Mouse (Mus musculus) intestine, embryonic 14.5 days (tissue): ENCODE measurements at regions not wholly inside any gene's neighbourhood (a gene's known extent, or its start where the extent isn't known, plus 50 kb on each side); places are given as distances from the start of the nearest gene placed in this dataset.

Source experiments
- ATAC-seq: fragments of 200-750 bp; cut with Nextera tagmentation; replicated peaks from 2 replicates; pipeline ENCODE4 v1.8.0; 2017; ENCODE audit warnings: low read depth, moderate number of reproducible peaks, moderate TSS enrichment, moderate library complexity; ENCODE audit not compliant: low FRiP score, low TSS enrichment
- DNase-seq: peaks from one replicate; pipeline ENCODE4 v3.0.0-alpha.2; 2018; ENCODE audit warnings: low spot score
- H3K27ac ChIP-seq: fragments of 300-500 bp; sonication (generic); 2 replicates; pipeline ENCODE4 v1.5.1; 2014; ENCODE audit warnings: low read depth, mild to moderate bottlenecking, control low read depth
- H3K27me3 ChIP-seq: fragments of 300-500 bp; sonication (generic); replicated peaks from 2 replicates; pipeline ENCODE4 v1.6.1; 2014; ENCODE audit warnings: low read length, control low read depth; ENCODE audit not compliant: control insufficient read depth, insufficient read depth
- H3K36me3 ChIP-seq: fragments of 300-500 bp; sonication (generic); 2 replicates; pipeline ENCODE4 v1.6.1; 2014; ENCODE audit warnings: low read length, control low read depth; ENCODE audit not compliant: control insufficient read depth, insufficient read depth
- H3K4me1 ChIP-seq: fragments of 300-500 bp; sonication (generic); replicated peaks from 2 replicates; pipeline ENCODE4 v1.6.1; 2014; ENCODE audit warnings: low read length, control low read depth, mixed read lengths; ENCODE audit not compliant: control insufficient read depth, insufficient read depth
- H3K4me2 ChIP-seq: fragments of 300-500 bp; sonication (generic); 2 replicates; pipeline ENCODE4 v1.6.1; 2014; ENCODE audit warnings: low read length
- H3K4me3 ChIP-seq: fragments of 300-500 bp; sonication (generic); 2 replicates; pipeline ENCODE4 v1.5.1; 2014; ENCODE audit warnings: low read depth, low read length, control low read depth, mixed read lengths
- H3K9ac ChIP-seq: fragments of 300-500 bp; sonication (generic); 2 replicates; pipeline ENCODE4 v1.6.1; 2014; ENCODE audit warnings: mild to moderate bottlenecking, low read length
- H3K9me3 ChIP-seq: fragments of 300-500 bp; sonication (generic); 2 replicates; pipeline ENCODE4 v1.6.1; 2016; ENCODE audit warnings: low read length, control low read depth; ENCODE audit not compliant: control insufficient read depth
- WGBS: fragments of 180-500 bp; shearing (Covaris S2); extraction: QIAGEN DNeasy Blood & Tissue Kit; methylation state at CpG from one replicate; pipeline ENCODE4 v1.1.7; 2014; 5-methylcytosine and 5-hydroxymethylcytosine counted together

DNA sequence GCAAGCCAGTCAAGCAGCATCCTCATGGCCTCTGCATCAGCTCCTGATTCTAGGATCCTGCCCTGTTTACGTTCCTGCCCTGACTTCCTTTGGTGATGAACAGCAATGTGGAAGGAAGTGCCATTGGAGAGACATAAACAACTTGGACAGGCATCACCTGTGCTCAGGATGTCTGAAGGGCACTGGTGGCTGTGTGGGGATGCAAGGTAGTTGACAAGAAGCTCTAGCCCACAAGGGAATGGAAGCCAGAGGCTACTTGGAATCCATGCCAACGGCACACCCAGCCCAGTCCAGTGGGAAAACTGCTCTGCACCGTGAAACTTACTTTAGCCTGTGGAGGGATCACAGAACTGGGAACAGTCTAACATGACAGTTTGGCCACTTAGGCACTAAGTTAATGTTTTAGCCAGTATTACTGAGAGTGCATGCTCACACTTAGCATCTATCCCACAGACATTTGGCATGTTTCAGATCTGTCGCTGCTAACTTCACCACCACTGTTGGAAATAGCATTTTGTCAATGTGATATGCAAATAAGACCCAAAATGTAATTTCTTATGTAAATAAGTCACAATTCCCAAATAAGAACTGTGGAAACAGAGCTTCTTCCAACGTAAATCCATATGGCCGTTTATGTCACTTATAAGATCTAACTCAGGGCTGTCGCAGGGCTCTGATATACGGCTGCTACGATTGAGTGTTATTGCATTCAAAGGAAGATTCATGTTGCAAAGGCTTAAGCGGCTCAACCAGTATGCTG, 223.5 kb upstream of the Tcerg1l start:
- DNase-seq: no peak
- 75% methylated on average over 10 of the region's 10 CpGs for WGBS
- Histone ChIP-seq H3K36me3 (no peaks in the 10 kb centered on the region), H3K4me2 (no peak overlapping the region), H3K9me3 (no peaks in the 10 kb centered on the region), H3K27ac (no peak overlapping the region), H3K9ac (no peak overlapping the region), H3K4me3 (no peak overlapping the region), H3K4me1 (no peaks in the 10 kb centered on the region), H3K27me3 (no peaks in the 10 kb centered on the region)
- ATAC-seq: no peak

DNA sequence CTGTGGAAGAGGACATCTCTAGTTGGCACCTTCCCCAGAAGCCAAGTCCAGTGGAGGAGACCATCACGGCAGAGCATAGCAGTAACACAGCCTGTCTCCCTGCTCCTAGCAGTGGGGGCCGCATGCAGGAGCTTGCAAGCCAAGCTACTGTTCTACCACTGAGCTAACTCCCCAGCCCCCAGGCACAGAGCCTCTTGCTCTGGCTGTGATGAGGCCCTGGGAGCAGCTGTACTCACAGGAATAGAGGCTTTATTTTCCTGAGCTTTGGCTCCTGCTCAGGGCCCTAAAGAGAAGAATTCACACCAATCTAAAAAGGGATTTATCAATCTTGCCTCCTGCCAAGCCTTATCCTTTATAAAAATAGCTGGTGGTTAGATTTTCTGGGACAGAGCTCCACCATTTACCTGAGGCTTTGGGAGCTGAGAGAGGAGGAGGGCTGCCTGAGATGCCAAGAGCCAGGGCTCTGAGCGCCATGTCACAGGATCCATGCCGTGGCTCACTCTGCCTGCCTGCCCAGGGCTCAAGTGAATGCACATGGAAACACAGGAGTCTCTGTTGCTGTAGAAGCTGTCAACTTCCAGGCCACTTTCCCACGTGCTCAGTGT, 222.7 kb upstream of the Tcerg1l start:
- no peak overlapping the region for H3K27ac ChIP-seq
- H3K27me3 ChIP-seq: no peaks in the 10 kb centered on the region
- DNase-seq (no peak), ATAC-seq (no peak)
- no peak overlapping the region for H3K4me2 ChIP-seq
- 69% methylated on average over 5 of the region's 5 CpGs for WGBS
- H3K36me3 ChIP-seq: no peaks in the 10 kb centered on the region
- H3K4me3 ChIP-seq: no peak overlapping the region
- no peaks in the 10 kb centered on the region for H3K4me1 ChIP-seq
- H3K9ac ChIP-seq: no peak overlapping the region
- no peaks in the 10 kb centered on the region for H3K9me3 ChIP-seq

DNA sequence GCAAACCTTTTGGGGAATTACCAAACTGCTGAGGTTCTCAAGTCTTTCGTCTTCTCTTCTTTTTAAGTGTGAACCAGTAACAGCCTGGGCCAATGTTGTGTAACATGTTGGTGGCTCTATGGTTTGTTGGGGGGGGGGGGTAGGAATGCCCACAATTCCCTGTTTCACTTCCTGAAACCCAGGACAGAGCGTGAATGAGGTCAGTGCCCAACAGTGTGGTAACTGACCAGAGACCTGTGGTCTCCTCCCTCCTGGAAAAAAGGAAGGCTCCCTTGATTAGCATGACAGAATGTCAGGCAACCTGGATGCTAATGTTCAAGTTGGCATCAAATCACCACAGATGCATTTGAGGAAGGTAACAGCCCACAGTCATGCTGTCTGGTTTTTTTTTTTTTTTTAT, 218.9 kb upstream of the Tcerg1l start:
- 82% methylated on average over 2 of the region's 2 CpGs for WGBS
- Histone ChIP-seq H3K4me3 (no peak overlapping the region), H3K9ac (no peak overlapping the region), H3K4me2 (no peak overlapping the region), H3K4me1 (no peaks in the 10 kb centered on the region), H3K27me3 (no peaks in the 10 kb centered on the region), H3K27ac (no peak overlapping the region), H3K36me3 (no peaks in the 10 kb centered on the region), H3K9me3 (no peaks in the 10 kb centered on the region)
- DNase-seq (no peak), ATAC-seq (no peak)

DNA sequence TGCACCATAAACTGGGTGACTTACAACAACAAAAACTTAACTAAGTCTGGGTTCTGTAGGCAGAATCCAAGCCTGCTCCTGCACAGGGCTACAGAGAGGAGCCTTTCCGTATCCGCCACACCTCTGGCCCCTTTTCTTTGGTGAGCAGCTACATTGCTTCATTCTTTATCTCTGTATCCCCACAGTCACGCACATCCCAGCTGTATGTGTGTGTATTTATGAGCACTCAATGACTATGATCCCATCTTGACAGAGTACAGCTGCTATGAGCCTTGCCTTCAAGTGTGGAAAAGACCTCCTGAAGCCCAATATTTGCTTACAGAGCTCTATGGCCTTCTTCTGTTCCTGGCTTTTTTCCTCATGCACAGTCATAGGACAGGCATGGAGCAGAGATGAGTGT, 212.1 kb upstream of the Tcerg1l start:
- H3K27me3 ChIP-seq: no peaks in the 10 kb centered on the region
- H3K4me3 ChIP-seq: no peak overlapping the region
- no peaks in the 10 kb centered on the region for H3K36me3 ChIP-seq
- H3K9me3 ChIP-seq: no peaks in the 10 kb centered on the region
- peaks cover 7% of the 10 kb centered on the region; the same call in 1 of the 2 replicates for H3K4me1 ChIP-seq
- ATAC-seq (no peak), DNase-seq (no peak)
- H3K9ac ChIP-seq: no peak overlapping the region
- H3K27ac ChIP-seq: no peak overlapping the region
- H3K4me2 ChIP-seq: no peak overlapping the region
- 58% methylated on average over 3 of the region's 3 CpGs for WGBS

DNA sequence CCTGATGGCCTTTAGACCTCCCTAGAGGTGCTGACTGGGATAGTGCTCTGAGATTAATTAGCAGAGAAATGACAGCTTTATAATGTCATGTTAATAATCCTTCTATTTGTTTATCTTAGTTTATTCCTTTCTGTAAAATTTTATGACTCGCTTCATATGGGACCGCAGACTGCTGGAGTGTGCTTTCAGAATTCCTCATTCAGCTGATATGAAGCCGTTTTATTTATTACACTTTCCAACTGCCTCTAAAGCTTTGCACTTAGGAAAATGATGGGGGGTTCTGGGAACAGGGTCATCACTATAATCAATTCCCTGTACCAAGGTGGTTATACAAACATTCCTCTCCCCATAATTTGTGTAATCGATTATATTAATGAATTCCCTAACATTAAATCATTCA, 211.6 kb upstream of the Tcerg1l start:
- H3K9ac ChIP-seq: no peak overlapping the region
- 65% methylated on average over 4 of the region's 4 CpGs for WGBS
- H3K9me3 ChIP-seq: no peaks in the 10 kb centered on the region
- H3K4me2 ChIP-seq: no peak overlapping the region
- peaks cover 7% of the 10 kb centered on the region; the same call in 1 of the 2 replicates for H3K4me1 ChIP-seq
- no peak overlapping the region for H3K27ac ChIP-seq
- no peak for ATAC-seq
- no peaks in the 10 kb centered on the region for H3K27me3 ChIP-seq
- H3K4me3 ChIP-seq: no peak overlapping the region
- H3K36me3 ChIP-seq: no peaks in the 10 kb centered on the region
- no peak for DNase-seq

DNA sequence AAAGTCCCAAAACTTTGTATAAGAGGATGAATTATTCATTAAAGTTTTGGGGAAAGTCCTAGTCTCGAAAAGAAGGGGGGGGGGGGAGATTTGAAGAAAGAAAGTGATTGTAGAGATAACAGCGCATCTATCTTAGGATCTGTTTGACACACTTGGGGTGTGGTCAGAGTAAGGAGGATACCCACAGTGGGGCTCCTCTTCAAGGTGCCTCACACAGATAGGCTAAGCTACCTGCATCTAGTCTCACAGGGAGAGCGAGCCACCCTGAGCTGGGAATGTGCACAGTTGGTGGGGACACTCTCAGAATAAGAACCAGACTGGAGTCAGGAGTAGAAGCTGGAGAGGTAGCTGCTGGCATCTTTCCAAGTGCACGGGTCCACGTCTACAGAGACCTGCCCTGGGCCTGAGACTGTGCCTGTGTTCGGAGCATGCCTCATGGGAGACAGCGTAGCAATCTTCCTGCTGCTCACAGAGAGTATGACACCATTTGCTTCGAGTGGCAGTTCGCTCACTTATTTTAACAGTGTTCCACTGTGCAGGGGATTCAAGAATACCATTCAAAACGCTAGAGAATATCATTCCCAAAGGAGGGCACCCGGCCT, 208.9 kb upstream of the Tcerg1l start:
- Histone ChIP-seq H3K27me3 (no peaks in the 10 kb centered on the region), H3K9ac (no peak overlapping the region), H3K36me3 (no peaks in the 10 kb centered on the region), H3K27ac (no peak overlapping the region), H3K4me3 (no peak overlapping the region), H3K4me1 (peaks cover 7% of the 10 kb centered on the region; the same call in 1 of the 2 replicates), H3K9me3 (no peaks in the 10 kb centered on the region), H3K4me2 (no peak overlapping the region)
- ATAC-seq (no peak), DNase-seq (no peak)
- WGBS: 79% methylated on average over 11 of the region's 11 CpGs

DNA sequence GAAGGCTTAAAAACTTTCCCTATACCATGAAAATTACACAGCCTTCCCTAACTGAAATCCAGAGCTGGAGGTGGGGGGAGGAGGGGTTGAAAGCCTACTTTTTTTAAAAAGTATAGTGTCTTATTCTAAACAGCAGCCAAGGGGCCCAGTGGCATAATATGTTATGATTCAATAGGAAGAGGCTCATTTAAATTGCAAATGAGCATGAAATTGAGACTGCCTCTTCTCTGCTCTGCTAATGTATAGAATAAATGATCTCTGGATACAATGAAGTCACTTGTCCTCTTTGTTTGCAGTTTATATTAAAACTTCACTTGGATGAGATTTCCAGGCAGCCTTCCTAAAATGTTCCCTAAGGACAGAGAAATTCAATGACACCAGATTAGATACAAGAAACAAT, 208.4 kb upstream of the Tcerg1l start:
- DNase-seq: no peak
- no peaks in the 10 kb centered on the region for H3K27me3 ChIP-seq
- H3K36me3 ChIP-seq: no peaks in the 10 kb centered on the region
- H3K4me3 ChIP-seq: no peak overlapping the region
- H3K9me3 ChIP-seq: no peaks in the 10 kb centered on the region
- ATAC-seq: no peak
- no peak overlapping the region for H3K27ac ChIP-seq
- H3K4me1 ChIP-seq: peaks cover 7% of the 10 kb centered on the region; the same call in 1 of the 2 replicates
- no peak overlapping the region for H3K4me2 ChIP-seq
- H3K9ac ChIP-seq: no peak overlapping the region

DNA sequence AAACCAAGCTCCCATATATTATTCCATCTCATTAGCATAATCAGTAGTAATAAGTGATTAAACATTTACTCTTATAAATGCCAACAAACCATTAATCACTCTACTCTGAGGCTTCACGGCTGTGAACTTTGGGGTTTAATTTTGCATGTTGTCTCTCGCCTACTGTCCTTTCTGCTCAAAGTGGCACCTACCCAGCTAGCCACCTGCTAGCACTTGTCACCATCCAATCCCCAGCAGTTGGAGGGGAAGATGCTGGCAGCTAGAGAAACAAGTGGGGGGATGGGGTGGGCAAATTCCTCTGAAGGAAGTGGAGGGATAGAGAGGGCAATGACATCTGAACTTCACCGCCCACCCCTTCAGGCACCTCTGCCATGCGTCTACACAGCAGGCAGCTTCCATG, 204.2 kb upstream of the Tcerg1l start:
- no peak overlapping the region for H3K4me3 ChIP-seq
- H3K4me2 ChIP-seq: no peak overlapping the region
- no peak for ATAC-seq
- H3K4me1 ChIP-seq: no peaks in the 10 kb centered on the region
- no peak overlapping the region for H3K9ac ChIP-seq
- no peaks in the 10 kb centered on the region for H3K27me3 ChIP-seq
- WGBS: 56% methylated on average over 4 of the region's 4 CpGs
- no peak for DNase-seq
- no peak overlapping the region for H3K27ac ChIP-seq
- H3K9me3 ChIP-seq: no peaks in the 10 kb centered on the region
- H3K36me3 ChIP-seq: no peaks in the 10 kb centered on the region

DNA sequence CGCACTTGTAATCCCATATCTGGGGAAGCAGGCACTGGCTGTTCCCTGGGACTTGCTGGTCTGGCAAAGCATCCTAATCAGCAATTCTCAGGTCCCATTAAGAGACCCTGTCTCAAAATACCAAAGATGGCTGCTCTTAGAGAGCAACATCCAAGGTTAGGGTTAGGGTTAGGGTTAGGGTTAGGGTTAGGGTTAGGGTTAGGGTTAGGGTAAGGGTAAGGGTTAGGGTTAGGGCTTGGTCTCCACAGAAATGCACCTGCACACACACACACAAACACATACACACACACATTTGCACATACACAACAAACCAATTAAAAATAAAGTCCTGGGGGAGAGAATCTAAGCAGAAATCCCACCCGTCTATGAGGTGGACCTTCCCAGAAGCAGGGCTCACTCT, 195.8 kb upstream of the Tcerg1l start:
- 83% methylated on average over 2 of the region's 2 CpGs for WGBS
- Histone ChIP-seq H3K4me1 (no peaks in the 10 kb centered on the region), H3K27ac (no peak overlapping the region), H3K36me3 (no peaks in the 10 kb centered on the region), H3K4me2 (no peak overlapping the region), H3K9ac (no peak overlapping the region), H3K27me3 (no peaks in the 10 kb centered on the region), H3K4me3 (no peak overlapping the region), H3K9me3 (no peaks in the 10 kb centered on the region)
- DNase-seq (no peak), ATAC-seq (no peak)
